Mouse (Mus musculus) liver, postnatal 0 days (tissue): ENCODE data around the gene Kcnk4.

Source experiments
- CTCF ChIP-seq: sonication (generic); IDR thresholded peaks from 2 replicates; pipeline ENCODE4 v1.5.1; 2016; ENCODE audit warnings: antibody characterized with exemption, low read depth
- EP300 ChIP-seq: IDR thresholded peaks from 2 replicates; pipeline ENCODE4 v1.6.1; 2016; ENCODE audit warnings: antibody characterized with exemption, low read depth, mild to moderate bottlenecking

- TF ChIP-seq EP300 (no peak), CTCF (no peak)
Measured at GRCm38 (mm10) chr19:6907094-6907493, 27.2 kb downstream of the Kcnk4 start.
